Mouse (Mus musculus) forebrain, embryonic 16.5 days (tissue): ENCODE measurements around the gene Cbx1. TPM values are rescaled to one million over a fixed set of nuclear protein-coding genes. Genes with fewer than 3 reads are reported as not detected.
A peak's percentile ranks its signal among the peaks of the same experiment; 100 is the strongest.

ENCODE experiments used
- ATAC-seq: fragments of 200-750 bp; cut with Nextera tagmentation; 2 replicates; pipeline ENCODE4 v1.8.0; 2017; ENCODE audit warnings: mild to moderate bottlenecking, moderate library complexity
- H3K27ac ChIP-seq: fragments of 300-500 bp; sonication (generic); 2 replicates; pipeline ENCODE4 v1.5.1; 2014; ENCODE audit warnings: low read length, control low read depth
- H3K27me3 ChIP-seq: fragments of 300-500 bp; sonication (generic); replicated peaks from 2 replicates; pipeline ENCODE4 v1.6.1; 2014; ENCODE audit warnings: low read length; ENCODE audit not compliant: control insufficient read depth, insufficient read depth
- H3K36me3 ChIP-seq: fragments of 300-500 bp; sonication (generic); 2 replicates; pipeline ENCODE4 v1.6.1; 2014; ENCODE audit not compliant: control insufficient read depth, insufficient read depth
- H3K4me1 ChIP-seq: fragments of 300-500 bp; sonication (generic); replicated peaks from 2 replicates; pipeline ENCODE4 v1.6.1; 2014; ENCODE audit warnings: low read length; ENCODE audit not compliant: control insufficient read depth, insufficient read depth
- H3K4me2 ChIP-seq: fragments of 300-500 bp; sonication (generic); 2 replicates; pipeline ENCODE4 v1.6.1; 2014; ENCODE audit warnings: mild to moderate bottlenecking, low read length, control low read depth
- H3K4me3 ChIP-seq: fragments of 300-500 bp; sonication (generic); replicated peaks from 2 replicates; pipeline ENCODE4 v1.5.1; 2014; ENCODE audit warnings: mild to moderate bottlenecking, low read length, control low read depth
- H3K9ac ChIP-seq: fragments of 300-500 bp; sonication (generic); replicated peaks from 2 replicates; pipeline ENCODE4 v1.6.1; 2014; ENCODE audit warnings: low read depth, low read length, control low read depth
- H3K9me3 ChIP-seq: fragments of 300-500 bp; sonication (generic); 2 replicates; pipeline ENCODE4 v1.6.1; 2016; ENCODE audit warnings: low read length; ENCODE audit not compliant: control insufficient read depth
- WGBS: fragments of 180-500 bp; shearing (Covaris S2); extraction: QIAGEN DNeasy Blood & Tissue Kit; methylation state at CpG from one replicate; pipeline ENCODE4 v1.1.7; 2014; 5-methylcytosine and 5-hydroxymethylcytosine counted together
- polyA plus RNA-seq: library from polyadenylated mRNA; unstranded; fragments of >200 nt; fragmentation: Nextera tagmentation; extraction: Ambion mirVana; gene quantifications from 2 replicates; pipeline ENCODE4 v1.2.1, GENCODE M21; 2015

Gene Cbx1
- polyA plus RNA-seq, 1 experiment from 2014 or later, result 87.7 TPM

GRCm38 (mm10) chr11:96758402-96758801 is 30.5 kb upstream of the Cbx1 start:
- H3K9ac ChIP-seq, result no peak overlapping the region
- H3K4me2 ChIP-seq, result no peak overlapping the region
- no peak overlapping the region for H3K4me3 ChIP-seq
- WGBS, result 74% methylated on average over 5 of the region's 5 CpGs
- no peaks in the 10 kb centered on the region for H3K27me3 ChIP-seq
- no peak overlapping the region for H3K27ac ChIP-seq
- 0 out of 2 replicates have a peak, but pooled peaks cover 5% of the 10 kb centered on the region for H3K4me1 ChIP-seq
- H3K9me3 ChIP-seq, result no peaks in the 10 kb centered on the region
- no peak for ATAC-seq
- no peaks in the 10 kb centered on the region for H3K36me3 ChIP-seq

- 37% methylated on average over 3 of the region's 3 CpGs for WGBS
- H3K4me1 ChIP-seq, result peaks cover 5% of the 10 kb centered on the region; the same call in 1 of the 2 replicates
- ATAC-seq, result no peak
These were observed 28.9 kb upstream of the Cbx1 start for GRCm38 (mm10) chr11:96760042-96760441.

GRCm38 (mm10) chr11:96761984-96762383 is 26.9 kb upstream of the Cbx1 start:
- Histone ChIP-seq H3K4me1 (peaks cover 7% of the 10 kb centered on the region), H3K9ac (no peak overlapping the region), H3K36me3 (no peaks in the 10 kb centered on the region), H3K9me3 (no peaks in the 10 kb centered on the region), H3K27me3 (no peaks in the 10 kb centered on the region), H3K4me2 (no peak overlapping the region), H3K27ac (no peak overlapping the region), H3K4me3 (no peak overlapping the region)
- ATAC-seq, result no peak
- 75% methylated on average over 7 of the region's 7 CpGs for WGBS

More at GRCm38 (mm10) chr11:96760042-96760441, 28.9 kb upstream of the Cbx1 start:
- no peak overlapping the region for H3K4me3 ChIP-seq
- H3K9ac ChIP-seq, result no peak overlapping the region
- H3K36me3 ChIP-seq, result no peaks in the 10 kb centered on the region
- no peaks in the 10 kb centered on the region for H3K27me3 ChIP-seq
- no peak overlapping the region for H3K27ac ChIP-seq
- no peak overlapping the region for H3K4me2 ChIP-seq
- H3K9me3 ChIP-seq, result no peaks in the 10 kb centered on the region

DNA sequence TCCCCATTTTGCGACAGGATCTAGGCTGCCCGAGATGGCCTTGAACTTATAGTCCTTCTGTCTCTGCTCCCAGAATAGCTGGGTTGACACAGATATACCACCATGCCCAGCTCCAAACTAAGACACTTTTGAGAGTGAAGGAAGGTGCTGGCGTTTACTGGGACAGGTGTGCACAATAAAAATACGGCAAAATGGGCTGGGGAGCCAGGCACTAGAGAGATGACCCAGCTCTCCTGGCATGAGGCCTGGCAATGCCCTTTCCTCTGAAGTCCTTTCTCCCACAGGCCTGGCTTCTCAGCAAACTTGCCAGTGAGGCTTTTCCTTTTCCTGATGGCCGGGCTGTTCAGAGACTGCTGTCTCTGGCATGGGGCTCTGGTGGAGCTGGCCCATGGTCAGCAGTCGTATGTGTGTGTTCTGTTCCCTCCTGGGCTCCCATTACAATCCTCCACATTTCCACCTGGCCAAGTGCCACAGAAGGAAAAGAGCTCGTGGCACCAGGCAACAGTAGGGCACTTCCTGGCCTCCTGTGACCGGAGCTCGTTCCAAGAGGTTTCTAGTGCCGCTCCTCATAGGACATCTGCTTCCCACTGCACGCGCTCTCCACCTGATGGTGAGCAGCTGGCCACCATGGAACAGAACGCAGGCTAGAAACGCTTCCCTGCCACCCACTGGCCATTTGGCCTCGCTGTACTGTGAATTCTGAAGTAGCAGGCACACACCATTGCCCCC is 26.0 kb upstream of the Cbx1 start:
- WGBS, result 68% methylated on average over 15 of the region's 15 CpGs
- Histone ChIP-seq H3K27ac (no peak overlapping the region), H3K4me2 (no peak overlapping the region), H3K27me3 (no peaks in the 10 kb centered on the region), H3K4me1 (peaks cover 16% of the 10 kb centered on the region), H3K4me3 (no peak overlapping the region), H3K9me3 (no peaks in the 10 kb centered on the region), H3K36me3 (no peaks in the 10 kb centered on the region), H3K9ac (no peak overlapping the region)
- ATAC-seq, result no peak

DNA sequence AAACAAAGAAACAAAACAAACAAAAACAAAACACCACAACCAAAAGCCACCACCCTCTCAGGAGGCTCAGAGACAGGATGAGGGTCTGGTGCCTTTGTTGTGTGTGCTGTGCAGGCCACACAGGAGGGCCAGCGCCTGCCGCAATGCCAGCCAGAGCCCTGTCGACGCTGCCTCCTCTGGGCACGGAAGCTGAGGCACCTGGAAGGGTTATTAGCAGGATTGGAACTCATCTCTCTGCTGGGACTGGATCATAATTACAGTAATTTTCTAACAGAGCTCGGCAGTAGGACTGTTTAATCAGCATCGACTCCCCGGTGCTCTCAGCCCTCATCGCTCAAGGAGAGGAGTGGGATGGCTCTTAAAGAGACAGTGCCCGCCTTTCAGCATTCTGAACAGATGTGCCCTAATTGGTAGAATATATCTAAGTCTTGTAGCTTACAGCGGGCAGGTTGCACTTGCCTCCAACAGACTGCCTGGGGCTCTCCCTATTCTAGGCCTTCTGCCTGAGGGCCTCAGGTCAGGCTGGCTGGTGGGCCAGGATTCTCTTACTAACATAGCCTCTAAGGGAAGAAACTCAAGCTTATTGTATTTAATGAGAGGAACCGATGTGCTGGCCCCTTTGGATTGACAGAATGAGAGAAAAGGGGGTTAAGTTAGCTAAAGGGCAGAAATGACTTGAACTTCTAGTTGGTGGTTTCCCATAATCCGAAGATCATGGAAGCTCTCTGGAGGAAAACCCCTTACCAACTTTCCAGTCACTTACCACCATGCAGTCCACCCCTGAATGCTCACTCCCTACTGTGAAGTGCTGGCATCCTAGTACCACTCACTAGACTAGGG is 24.2 kb upstream of the Cbx1 start:
- Histone ChIP-seq H3K4me3 (no peak overlapping the region), H3K27me3 (no peaks in the 10 kb centered on the region), H3K4me1 (peaks cover 18% of the 10 kb centered on the region), H3K27ac (no peak overlapping the region), H3K4me2 (no peak overlapping the region), H3K36me3 (peaks cover 7% of the 10 kb centered on the region; the same call in 1 of the 2 replicates), H3K9ac (no peak overlapping the region), H3K9me3 (no peaks in the 10 kb centered on the region)
- 29% methylated on average over 13 of the region's 13 CpGs for WGBS
- peak; percentile 37; the same call in 1 of the 2 replicates for ATAC-seq

DNA sequence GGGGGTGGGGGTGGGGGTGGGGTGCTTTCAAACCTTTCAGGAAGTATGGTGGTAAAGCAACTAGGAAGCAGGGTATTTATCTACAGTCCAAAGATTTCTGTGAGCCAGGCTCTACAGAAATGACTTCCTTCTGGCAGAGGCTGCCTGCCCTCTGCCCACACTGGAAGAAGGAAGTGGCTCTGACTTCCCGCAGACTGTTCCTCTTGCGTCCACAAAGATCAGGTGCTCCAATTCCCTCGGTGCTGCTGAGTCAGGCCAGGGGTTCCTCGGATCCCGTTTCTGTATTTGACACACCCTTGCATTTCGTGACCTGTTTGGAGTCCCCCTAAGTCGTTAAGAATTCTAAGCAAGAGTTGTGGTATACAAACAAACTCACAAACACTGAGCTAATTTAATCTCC is 23.3 kb upstream of the Cbx1 start:
- Histone ChIP-seq H3K4me3 (no peak overlapping the region), H3K36me3 (peaks cover 11% of the 10 kb centered on the region), H3K9ac (no peak overlapping the region), H3K9me3 (no peaks in the 10 kb centered on the region), H3K27ac (no peak overlapping the region), H3K27me3 (no peaks in the 10 kb centered on the region), H3K4me2 (no peak overlapping the region), H3K4me1 (peaks cover 18% of the 10 kb centered on the region)
- ATAC-seq, result no peak
- WGBS, result 78% methylated on average over 7 of the region's 7 CpGs

DNA sequence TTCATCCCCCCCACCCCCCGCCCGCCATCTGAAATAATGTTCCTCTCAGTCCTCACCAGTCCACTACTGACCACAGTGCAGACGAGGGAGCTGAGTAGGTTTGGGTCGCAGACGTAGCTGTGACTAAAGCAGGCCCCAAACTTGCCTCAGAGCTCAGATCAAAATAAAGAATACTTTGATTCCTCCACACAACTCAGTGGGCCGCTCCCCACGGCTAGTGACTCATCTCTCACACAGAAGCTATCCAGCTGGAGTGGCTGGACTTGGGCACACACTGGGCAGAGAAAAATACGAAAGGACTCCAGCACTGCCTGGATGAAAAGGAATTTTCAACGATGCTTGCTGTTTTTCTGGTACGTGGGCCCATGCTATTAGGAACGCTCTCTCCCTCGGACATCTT is 22.4 kb upstream of the Cbx1 start:
- no peak for ATAC-seq
- Histone ChIP-seq H3K4me2 (no peak overlapping the region), H3K4me1 (peaks cover 18% of the 10 kb centered on the region), H3K27ac (peak overlapping the region; percentile 62; the same call in 1 of the 2 replicates), H3K4me3 (no peak overlapping the region), H3K27me3 (no peaks in the 10 kb centered on the region), H3K36me3 (peaks cover 12% of the 10 kb centered on the region), H3K9ac (no peak overlapping the region), H3K9me3 (no peaks in the 10 kb centered on the region)
- WGBS, result 65% methylated on average over 12 of the region's 12 CpGs

DNA sequence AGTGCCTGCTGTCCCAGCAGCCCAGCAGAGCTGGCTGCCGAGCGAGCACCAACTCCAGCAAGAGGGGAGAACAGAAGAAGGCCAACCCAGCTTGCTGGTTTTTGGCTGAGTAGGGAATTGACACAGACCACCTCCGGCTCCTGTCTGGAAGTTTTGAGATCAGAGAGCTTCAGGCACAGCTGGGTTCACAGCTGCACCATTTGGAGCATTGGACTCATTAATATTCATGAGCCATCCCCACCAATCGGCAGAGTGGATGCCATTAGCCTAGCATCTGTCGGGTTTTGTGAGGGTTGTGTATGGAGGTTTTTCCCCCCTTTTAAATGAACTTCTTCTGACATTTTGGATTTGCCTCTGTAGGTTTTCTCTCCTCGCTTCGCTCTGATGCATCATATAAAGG is 21.8 kb upstream of the Cbx1 start:
- peak overlapping the region; percentile 63 for H3K27ac ChIP-seq
- WGBS, result 12% methylated on average over 7 of the region's 7 CpGs
- H3K27me3 ChIP-seq, result no peaks in the 10 kb centered on the region
- H3K4me1 ChIP-seq, result peaks cover 18% of the 10 kb centered on the region
- no peak overlapping the region for H3K9ac ChIP-seq
- peaks cover 16% of the 10 kb centered on the region for H3K36me3 ChIP-seq
- H3K4me2 ChIP-seq, result no peak overlapping the region
- ATAC-seq, result peak; percentile 74
- no peaks in the 10 kb centered on the region for H3K9me3 ChIP-seq
- no peak overlapping the region for H3K4me3 ChIP-seq

DNA sequence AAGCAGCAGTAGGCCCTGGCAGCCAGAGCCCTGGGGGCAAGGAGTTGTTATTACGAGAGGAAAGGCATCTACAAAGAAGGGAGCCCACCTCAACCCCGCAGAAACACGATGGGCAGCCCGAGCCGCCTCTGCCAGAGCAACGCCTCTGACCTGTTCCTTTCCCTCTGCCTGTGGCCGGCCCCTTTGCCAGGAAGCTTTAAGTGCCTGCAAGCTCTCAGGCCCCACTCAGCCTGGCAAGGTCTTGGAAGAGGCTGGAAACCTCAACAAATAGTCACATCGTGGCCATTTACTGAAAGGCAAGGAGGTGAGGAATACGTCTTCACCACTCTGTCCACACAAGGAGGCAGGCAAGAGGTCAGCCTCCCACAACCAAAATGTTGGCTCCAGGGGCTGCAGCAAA is 20.7 kb upstream of the Cbx1 start:
- Histone ChIP-seq H3K9me3 (no peaks in the 10 kb centered on the region), H3K27ac (peak overlapping the region; percentile 63; the same call in 1 of the 2 replicates), H3K27me3 (no peaks in the 10 kb centered on the region), H3K36me3 (peaks cover 17% of the 10 kb centered on the region), H3K9ac (no peak overlapping the region), H3K4me3 (no peak overlapping the region), H3K4me1 (peaks cover 14% of the 10 kb centered on the region), H3K4me2 (no peak overlapping the region)
- 64% methylated on average over 9 of the region's 9 CpGs for WGBS
- no peak for ATAC-seq
